Mouse (Mus musculus) layer of hippocampus, adult 18-20 months (tissue): ENCODE measurements around the gene Srd5a3. TPM values are rescaled to one million over a fixed set of nuclear protein-coding genes. Genes with fewer than 3 reads are reported as not detected.

Experiments used
- DNase-seq, 2 experiments: peaks; one replicate each; pipeline ENCODE4 v3.0.0; 2022; ENCODE audit warnings: low spot score in 2 of 2
- total RNA-seq, 2 experiments: library from RNA; stranded (reverse); gene quantifications; 2 replicates each; pipeline ENCODE4 v1.2.3; 2021

The Srd5a3 gene
- total RNA-seq, 2 experiments from 2014 or later: 17.2 to 18.3 TPM

DNA sequence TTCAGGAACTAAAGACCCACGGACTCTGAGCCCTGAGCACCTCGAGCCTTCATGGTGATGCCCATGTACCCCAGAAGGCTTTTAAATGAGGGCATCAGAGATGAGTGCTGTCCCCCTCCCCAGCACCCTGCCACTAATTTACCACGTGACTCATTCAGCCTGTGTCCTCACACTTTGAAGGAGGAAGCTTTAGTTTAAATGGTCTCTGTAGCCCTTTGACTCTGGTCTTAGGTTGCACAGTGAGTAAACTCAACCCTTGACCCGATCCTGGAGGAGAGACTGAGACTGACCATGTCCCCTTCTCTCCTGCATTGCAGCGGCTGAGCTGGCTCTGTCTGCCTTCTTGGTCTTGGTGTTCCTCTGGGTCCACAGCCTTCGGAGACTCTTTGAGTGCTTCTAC is 9.4 kb downstream of the Srd5a3 start:
- no peak for DNase-seq

DNA sequence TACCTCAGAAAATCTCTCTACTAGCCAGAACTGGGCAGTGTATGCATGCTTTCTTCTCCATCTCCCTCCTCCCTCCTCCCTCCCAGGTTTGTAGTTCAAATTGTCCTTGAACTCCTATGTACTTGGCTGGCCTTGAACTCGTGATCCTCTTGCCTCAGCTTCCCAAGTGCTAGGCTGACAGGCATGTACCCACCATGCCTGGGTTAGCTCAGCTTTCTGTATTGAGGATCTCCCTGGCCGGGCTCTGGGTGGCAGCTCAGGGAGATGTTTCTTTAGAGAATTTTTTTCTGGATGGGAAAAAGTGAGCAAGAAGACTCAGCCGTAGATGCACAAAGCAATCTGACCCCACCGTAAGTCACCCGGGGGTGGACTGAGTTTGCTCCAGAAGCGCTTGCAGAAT is 12.9 kb downstream of the Srd5a3 start:
- DNase-seq: no peak

DNA sequence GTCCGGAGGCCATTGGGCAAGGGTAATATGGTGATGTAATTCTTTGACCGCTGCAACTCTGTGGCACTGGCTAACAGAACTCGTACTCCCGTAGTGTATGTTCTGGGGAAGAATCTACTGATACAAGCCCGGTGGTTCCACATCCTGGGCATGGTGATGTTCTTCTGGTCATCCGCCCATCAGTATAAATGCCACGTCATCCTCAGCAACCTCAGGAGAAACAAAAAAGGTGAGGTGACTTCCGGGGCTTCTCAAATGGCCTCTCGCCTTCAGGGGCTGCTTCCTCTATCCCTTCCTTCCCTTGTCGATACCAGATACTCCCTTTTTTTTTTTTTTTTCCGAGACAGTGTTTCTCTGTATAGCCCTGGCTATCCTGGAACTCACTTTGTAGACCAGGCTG is 13.4 kb downstream of the Srd5a3 start:
- no peak for DNase-seq

DNA sequence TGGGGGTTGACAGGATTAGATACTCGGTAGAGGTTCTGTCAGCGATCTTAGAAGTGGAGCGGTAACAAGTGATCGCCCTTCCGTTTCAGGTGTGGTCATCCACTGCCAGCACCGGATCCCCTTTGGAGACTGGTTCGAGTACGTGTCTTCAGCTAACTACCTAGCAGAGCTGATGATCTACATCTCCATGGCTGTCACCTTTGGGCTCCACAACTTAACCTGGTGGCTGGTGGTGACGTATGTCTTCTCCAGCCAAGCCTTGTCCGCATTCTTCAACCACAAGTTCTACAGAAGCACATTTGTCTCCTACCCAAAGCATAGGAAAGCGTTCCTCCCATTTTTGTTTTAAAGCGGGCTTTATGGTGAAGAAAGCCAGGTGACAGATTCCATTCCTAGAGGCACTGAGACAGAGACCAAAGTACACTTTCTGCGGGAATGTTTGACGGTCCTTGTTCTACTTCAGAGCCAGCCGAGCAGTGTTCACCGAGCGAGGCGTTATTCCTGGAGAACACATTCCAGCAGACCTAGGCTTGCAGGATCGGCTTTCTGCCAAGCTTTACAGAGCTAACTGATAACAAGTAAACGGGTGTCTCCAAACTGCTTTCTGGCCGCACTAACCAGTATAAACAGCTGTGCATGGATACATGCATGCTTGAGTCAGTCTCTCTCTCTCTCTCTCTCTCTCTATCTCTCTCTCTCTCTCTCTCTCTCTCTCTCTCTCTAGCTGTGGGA is 14.5 kb downstream of the Srd5a3 start:
- DNase-seq: no peak

DNA sequence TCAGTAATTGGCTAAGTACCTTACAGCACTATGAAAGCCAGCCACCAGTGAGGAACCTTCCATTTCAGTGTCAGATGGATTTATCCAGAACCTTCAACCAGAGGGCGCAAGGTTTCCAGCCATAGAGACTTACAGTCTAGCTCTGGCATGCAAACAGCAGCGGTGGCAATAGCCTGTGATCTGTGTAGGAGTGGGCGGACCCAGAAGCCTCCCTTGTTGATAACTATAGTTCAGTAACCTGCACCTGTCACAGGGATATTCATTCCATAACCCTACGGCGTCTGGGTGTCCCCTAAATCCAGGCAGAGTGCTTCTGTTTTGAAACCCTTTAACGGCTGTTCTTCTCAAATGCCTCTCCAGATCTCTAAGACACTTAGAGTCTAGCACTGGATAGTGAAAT is 19.5 kb downstream of the Srd5a3 start:
- no peak for DNase-seq

DNA sequence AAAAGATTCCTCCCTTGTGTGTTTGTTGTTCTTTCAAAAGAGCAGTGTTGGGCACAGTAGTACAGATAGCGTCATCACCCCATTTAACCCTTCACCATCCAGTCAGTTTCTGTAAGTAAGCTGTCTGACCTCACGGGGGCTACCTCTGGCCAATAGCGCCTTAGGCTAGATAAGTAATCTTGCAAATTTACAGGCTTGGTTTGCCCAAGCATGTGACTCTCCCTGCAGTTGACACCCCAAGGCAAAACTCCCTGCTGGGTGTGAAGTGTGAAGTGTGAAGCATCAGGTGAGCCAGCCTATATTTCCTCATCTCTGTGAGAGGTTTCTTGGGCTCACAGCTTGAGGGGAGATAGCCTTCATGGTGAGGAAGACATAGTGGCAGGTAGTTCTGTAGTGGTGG is 20.0 kb downstream of the Srd5a3 start:
- no peak for DNase-seq

DNA sequence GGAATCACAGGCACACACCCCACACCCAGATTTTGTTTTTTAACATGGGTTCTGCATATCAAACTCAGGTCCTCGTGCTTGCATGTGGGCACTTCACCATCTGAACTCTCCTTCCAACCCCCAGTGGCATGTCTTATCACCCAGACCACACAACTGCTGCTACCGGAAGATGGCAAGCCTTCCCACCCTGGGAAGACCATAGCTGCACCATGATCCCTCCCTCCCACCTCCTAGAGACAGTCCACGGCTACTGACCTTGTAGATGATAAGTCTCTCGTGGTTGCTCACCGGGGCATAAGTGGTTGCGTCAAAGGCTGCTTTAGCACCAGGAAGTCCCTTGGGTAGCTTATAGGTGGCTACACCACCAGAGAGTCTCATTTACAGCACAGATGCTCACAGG is 21.4 kb downstream of the Srd5a3 start:
- no peak for DNase-seq

DNA sequence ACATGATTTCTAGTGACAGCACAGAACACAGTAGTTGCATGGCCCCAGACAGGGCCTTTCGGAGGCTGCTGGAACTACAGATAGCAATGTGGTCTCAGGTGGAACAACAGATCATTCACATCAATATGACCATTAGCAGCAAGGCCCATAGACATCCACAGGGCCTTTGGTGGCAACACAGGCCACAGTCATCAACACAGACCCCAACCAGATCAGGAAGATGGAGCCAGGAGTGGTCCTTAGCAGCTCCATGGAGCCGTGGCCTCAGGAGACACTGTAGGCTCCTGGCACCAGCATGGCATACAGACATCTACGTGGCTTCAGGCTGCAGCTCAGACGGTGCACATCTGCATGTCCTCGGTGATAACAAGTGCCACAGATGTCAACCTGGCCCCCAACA is 22.9 kb downstream of the Srd5a3 start:
- DNase-seq: no peak

DNA sequence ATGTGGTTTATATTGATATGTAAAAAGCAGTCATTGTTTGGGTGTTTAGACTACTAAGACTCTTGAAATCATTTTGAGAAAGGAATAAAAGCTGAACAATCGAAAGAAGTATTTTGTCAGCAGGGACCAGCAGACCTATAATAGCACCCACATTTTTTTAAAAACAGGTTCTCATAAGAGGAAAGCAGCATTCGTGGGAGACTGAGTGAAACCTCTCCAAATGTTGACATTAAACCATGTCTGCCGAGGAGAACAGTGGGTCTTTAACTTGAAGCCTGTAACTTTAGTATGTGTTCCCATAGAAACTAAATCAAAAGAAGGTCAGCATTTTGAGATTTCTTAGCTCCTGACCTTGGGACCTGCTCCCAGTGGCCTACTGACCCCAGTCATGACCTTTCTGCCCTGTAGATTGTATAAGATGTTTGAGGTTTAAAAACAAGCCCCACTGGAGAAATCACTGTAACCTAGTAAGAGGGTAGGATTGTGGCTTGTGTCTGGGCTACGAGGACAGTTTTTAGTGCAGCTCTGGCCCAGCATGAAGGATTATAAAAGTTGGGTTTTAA is 23.8 kb downstream of the Srd5a3 start:
- DNase-seq: no peak

DNA sequence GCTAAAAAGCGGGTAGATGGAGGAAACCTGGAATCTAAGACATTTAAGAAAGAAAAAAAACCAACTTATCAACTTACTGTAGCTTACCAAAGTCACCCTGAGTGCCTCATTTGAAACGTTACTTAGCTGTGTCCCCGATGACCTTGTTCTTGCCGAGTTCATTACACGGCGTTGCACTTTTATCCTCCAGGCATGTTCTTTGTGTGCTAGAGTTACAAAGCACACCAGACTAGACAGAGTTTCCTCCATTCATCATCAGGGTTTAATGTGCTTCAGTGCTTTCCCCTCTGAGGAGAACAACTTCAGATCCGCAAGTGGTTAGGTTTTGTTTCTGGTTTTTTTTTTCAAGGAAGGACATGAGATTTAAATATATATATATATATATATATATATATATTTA is 24.8 kb downstream of the Srd5a3 start:
- no peak for DNase-seq

DNA sequence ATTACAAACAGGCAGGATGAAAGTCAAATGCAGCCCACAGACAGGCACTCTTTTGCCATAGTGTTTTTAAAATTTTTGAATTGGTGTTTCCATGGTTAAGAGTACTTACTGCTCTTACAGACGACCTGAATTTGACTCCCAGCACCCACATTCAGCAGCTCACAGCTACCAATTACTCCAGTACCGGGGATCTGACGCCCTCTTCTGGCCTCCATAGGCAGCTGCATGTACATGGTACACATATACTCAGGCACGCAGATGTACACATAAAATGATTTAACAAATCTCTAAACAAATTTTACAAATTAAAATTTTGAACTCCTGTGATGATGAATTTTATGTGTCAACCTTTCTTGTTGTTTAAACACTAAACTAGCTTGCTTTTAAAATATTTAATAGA is 30.5 kb downstream of the Srd5a3 start:
- DNase-seq: no peak

DNA sequence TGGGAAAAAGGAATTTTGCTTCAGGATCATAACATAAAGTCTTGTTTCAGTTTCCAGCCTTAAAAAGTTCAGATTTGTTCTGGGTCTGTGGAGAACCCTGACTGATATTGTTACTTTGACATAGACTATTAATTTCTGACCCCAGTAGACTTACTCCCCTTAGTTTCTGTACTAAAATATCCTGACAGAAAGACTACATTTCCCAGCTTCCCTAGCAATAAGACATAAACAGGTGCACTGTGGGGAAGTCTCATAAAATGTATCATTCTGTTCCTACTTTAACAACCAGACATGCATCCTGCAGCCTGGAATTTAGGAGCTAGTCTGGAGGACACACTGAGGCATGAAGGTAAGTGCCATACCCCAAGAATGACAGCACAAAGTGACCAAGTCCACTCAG is 31.0 kb downstream of the Srd5a3 start:
- no peak for DNase-seq

DNA sequence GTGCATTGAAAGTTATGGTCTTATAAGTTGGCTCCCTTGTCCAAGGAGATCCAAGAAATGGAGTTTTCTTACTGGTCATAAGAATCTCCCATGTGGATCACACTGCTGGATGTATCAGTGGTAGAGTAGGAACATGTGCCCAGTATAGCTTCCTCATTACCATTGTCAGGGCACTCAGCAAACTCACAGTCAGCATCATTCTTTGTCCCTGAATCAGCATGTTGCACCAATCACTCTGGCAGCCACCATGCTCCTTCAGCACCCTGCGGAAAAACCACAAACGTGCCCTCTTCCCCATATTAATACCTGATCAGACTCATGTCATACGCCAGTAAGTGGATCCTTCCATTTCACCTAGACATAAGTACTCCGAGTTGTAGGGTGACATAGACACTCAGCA is 35.0 kb downstream of the Srd5a3 start:
- no peak for DNase-seq

DNA sequence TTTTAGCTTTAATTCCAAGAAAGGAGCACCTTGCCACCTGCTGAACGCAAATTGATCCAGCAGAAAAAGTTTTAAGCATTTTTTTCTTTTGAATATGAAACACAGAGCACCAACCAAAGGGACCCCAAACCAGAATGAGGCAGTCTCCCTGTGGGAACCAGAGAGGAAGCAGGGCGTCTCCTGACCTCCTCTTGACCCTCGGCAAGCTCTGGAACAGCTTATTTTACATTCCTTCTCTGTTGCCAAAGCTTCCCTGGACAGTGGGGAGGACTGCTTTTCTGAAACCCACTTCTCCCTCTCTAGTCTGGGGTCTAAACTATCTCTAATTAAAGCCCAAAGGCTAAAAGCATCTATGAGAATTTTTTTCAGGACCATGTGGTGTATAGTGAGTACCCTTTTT is 36.3 kb downstream of the Srd5a3 start:
- DNase-seq: no peak

DNA sequence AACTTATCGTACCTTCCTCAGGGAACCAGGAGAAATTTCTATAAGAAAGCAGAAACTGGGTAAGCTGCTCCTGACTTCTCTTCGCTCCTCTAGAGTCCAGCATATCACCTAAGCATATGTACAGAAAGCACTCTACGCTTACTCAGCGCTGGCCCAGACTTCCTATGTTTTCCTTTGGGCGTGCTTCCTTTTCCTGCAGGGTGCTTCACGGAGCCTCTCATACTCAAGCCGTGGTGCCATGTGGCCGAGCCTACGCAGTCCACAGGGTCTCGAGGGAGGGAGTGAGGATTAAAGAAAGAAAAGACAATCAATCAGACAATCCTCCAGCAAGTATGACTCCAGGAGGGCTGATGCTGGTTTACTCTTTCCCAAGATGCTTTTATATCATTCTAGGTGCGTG is 36.8 kb downstream of the Srd5a3 start:
- no peak for DNase-seq

DNA sequence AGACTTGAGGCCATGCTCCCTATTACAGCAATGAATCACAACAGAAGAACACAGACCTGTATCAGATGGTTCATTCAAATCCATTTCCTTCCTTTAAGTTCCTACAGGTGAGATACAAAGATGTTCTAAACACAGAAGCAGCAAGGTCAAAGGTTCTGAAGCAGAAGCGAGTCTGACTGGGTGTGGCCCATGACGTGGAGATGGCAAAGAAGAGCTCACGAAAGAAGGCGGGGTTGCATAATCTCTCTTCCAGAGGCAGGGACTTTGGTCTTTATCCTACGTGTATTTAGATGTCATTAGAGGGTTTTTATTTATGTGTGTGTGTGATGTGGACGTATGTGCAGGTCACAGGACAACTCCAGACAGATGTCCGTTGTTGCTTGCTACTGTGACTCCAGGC is 37.6 kb downstream of the Srd5a3 start:
- no peak for DNase-seq

DNA sequence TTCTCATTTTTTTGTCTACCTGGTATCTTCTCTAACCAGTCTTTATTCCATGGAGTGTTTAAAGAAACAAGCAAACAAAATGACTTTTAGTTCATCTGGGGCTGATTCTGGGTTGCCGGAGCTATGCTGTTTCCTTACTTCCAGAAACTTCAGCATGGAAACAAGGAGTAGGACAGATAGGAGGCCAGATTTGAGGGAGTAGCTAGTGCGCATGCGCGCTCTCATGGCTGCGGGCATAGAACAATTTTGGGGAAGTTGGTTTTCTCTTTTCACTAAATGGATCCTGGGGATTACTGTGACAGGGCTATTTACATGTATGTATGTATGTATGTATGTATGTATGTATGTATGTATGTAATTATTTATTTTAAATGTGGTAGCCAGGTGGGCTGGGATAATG is 39.1 kb downstream of the Srd5a3 start:
- no peak for DNase-seq

DNA sequence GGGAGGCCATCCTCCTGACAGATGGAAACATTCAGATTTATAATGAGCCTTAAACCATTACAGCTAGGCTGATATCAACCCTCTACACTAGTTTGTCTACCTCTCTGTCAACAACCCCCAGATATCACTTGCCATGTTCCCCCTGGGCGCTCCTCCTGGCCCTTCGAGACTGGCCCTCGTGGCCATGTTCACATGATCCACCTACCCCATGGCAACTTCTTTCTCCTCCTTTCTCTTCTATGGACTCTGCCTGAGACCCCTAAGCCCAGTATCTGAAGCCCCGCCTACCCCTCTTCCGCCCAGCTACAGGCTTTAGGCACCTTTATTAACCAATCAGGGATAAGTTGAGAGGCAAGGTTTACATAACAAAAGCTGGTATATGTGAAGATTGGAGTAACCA is 39.7 kb downstream of the Srd5a3 start:
- no peak for DNase-seq

DNA sequence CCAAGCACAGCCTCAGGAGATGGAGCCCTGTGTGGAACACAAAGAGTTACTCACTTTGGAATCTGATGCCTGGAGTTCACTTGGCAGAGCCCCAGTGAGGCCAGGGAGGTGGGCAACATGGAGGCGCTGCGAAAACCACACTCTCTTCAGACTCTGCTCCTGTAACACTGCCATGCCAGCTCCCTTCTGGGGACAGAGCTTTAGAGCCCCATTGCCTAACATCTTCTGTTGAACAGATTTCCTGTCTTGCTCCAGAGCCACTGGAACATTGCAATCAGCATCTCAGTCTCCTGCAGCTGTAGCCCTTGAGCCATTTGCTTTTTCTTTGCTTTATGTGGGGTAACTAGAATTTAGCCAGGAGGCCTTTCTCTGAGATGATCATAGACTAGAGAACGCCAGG is 42.3 kb downstream of the Srd5a3 start:
- no peak for DNase-seq

DNA sequence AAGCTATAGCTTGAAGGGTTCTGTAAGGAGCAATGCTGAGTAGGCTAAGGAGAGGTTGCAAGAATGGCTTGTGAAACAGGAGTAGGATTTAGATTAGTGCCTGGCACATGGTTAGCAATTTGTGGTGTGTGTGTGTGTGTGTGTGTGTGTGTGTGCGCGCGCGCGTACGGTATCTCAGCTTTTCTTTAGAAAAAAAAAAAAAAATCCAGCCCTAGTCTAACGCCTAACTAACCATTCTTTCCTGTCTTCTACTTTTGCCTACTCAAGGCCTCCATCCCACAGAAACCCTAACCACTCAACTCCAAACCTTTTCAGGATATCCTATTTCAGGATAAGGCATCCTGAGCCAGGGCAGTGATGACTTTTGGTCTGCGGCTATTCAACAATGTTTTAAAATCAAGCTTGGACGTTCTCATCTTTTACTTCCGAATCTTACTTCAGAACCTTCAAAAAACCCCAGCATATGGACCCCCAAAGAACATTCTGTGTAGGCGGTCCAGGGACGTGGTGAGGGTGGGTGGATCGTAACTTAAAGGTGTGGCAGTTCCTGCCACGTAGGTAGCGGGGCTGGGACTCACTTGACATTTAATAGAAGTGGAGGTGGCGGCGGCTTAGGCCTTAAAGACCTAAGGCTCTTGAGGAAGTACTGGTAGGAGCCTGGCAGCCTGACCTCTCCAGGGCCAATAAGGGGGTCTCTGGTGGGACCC is 43.1 kb downstream of the Srd5a3 start:
- DNase-seq: no peak

DNA sequence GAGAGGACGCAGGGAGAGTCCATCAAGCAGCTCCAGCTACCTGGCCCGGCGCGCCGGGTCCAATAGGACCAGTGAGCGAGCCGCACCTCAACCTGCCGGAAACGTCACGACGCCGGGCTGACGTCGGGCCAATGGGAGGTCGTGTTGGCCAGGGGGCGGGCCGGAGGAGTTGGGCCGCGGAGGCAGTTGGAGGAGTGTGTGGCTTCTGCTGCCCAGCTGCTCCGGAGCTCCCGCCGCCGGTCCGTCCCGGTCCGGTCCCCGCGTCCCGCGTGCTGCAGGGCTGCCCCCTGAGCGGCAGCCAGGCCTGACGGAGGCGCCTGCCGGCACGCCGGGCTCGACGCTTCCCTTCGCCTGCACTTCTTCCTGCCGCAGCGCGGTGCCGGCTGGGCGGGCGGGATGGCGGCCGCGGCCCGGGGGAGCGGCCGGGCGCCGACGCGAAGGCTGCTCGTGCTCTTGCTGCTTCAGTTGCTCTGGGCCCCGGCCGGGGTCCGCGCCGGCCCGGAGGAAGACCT is 43.7 kb downstream of the Srd5a3 start, which contains the start of gene Tmem165:
TSS of gene Tmem165 (plus strand) at position 131 of the 512 bp plus-strand sequence.
- DNase-seq: peak; percentile 94 to 95

DNA sequence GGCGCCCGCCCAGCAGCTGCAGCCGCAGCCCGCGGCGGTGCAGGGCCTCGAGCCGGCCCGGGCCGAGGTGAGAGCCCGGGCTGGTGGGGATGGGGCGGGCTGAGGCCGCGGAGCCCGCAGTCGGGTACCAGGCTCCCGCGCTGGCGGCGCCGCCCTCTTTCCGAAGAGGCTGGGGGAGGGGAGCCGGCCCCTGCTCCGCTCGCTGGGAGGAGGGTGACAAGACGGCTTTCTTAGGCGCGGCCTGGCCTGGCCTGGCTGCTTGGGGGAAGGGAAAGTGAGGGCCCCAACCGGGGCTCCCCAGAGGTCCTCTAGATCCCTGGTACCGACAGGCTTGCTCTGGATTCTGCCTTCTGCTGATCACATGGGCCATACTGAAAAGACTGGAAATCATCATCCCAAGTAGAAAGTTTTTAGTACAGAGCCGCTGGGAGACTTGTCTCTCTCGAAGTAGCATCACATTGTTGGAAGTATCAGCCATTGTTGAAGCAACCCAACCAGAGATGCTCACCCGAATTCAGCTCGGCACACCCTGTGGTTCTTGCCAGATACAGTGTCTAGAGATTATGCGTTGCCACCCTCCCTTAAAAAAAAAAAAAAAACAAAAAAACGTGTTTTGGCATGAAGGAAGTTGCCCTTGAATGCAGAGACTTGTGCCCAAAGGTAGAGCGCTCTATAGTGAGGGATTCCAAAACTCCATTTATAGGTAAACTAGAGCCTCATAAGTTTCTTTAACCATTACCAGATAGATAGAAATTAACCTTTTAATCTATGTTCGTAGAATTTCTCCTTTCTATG is 44.4 kb downstream of the Srd5a3 start:
- DNase-seq: peak; percentile 28 to 46
